In the genomic region with DNA sequence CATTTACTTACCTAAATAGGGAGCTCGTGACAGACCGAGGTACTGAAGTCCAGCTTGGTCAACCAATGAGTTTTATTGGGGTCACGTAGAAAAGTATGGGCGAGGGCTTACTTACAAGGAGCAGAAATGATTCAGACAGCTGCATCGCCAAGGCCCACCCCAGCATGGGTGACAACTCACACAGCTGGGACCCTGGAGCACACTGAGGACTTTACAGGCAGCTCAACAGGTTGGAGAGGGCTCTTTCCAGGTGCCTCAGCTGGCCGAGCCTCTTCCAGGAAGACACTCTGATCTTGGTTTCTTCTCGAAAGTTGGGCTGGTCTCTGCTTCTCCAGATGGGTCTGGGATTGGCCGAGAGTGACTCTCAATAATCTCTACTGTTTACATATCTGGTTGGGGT, we compare ENCODE assay signal across 24 mouse cellular contexts.
"Had no signal": no experiment of that assay in that cellular context is flagged by ENCODE, and none has a peak within 500 bp of the region (broad histone marks: within the 10 kb centered on the region; RNA-seq: fewer than 3 reads in every experiment).

No protein-coding gene starts in this region.

- ATAC-seq: hindbrain, embryonic 16.5 days; inflammation-experienced regulatory T-cells, adult 6 months; intestine, embryonic 16.5 days had no signal

- H3K4me2 ChIP-seq: heart, embryonic 11.5 days; heart, embryonic 13.5 days; heart, embryonic 15.5 days; hindbrain, embryonic 12.5 days; hindbrain, embryonic 14.5 days; limb, embryonic 13.5 days; limb, embryonic 15.5 days; liver, embryonic 13.5 days; liver, embryonic 15.5 days had no signal

- H3K4me3 ChIP-seq: gastrocnemius, adult 2 months; heart, embryonic 13.5 days; heart, embryonic 15.5 days; hindbrain, embryonic 10.5 days; hindbrain, embryonic 12.5 days; layer of hippocampus, adult 2 months; left cerebral cortex, adult 2 months; limb, embryonic 13.5 days; limb, embryonic 15.5 days; liver, embryonic 13.5 days; liver, embryonic 15.5 days had no signal

- H3K36me3 ChIP-seq: heart, embryonic 13.5 days; heart, embryonic 15.5 days; hindbrain, embryonic 10.5 days; hindbrain, embryonic 12.5 days; limb, embryonic 13.5 days; limb, embryonic 15.5 days; liver, embryonic 13.5 days; liver, embryonic 15.5 days had no signal

- H3K27me3 ChIP-seq: hindbrain, embryonic 12.5 days; limb, embryonic 15.5 days; liver, embryonic 13.5 days; liver, embryonic 15.5 days had no signal

- DNase-seq: gastrocnemius, adult 2 months; gastrocnemius, postnatal 10 days; gastrocnemius, postnatal 25 days; heart, postnatal 4 days; kidney, adult 18-20 months; kidney, adult 8-10 months; kidney, postnatal 10 days; kidney, postnatal 25 days; kidney, postnatal 4 days; liver, embryonic 13.5 days had no signal

- H3K27ac ChIP-seq: gastrocnemius, adult 2 months; heart, embryonic 13.5 days; heart, embryonic 15.5 days; hindbrain, embryonic 10.5 days; hindbrain, embryonic 12.5 days; hindbrain, embryonic 14.5 days; layer of hippocampus, adult 2 months; left cerebral cortex, adult 2 months; limb, embryonic 13.5 days; limb, embryonic 15.5 days; liver, embryonic 13.5 days; liver, embryonic 15.5 days had no signal

- H3K9me3 ChIP-seq: heart, embryonic 13.5 days; heart, embryonic 15.5 days; hindbrain, embryonic 10.5 days; hindbrain, embryonic 12.5 days; limb, embryonic 13.5 days; limb, embryonic 15.5 days; liver, embryonic 13.5 days; liver, embryonic 15.5 days had no signal

- H3K9ac ChIP-seq: heart, embryonic 13.5 days; heart, embryonic 15.5 days; hindbrain, embryonic 12.5 days; hindbrain, embryonic 14.5 days; limb, embryonic 13.5 days; limb, embryonic 15.5 days; liver, embryonic 13.5 days; liver, embryonic 15.5 days had no signal

- H3K4me1 ChIP-seq: hindbrain, embryonic 12.5 days; liver, embryonic 13.5 days; liver, embryonic 15.5 days had no signal
